Mouse (Mus musculus) liver, embryonic 14 days (tissue): Measurements from ENCODE around the gene Utp4. TPM values are rescaled to one million over a fixed set of nuclear protein-coding genes. Genes with fewer than 3 reads are reported as not detected.

Source experiments
- polyA plus RNA-seq: library from polyadenylated mRNA; depleted of rRNA; stranded (reverse); fragments of >200 nt; gene quantifications from 2 replicates; pipeline ENCODE4 v1.2.3, GENCODE M21; 2012; rRNA removed

Utp4 gene
- 23.5 and 30.2 TPM in 2 replicates for polyA plus RNA-seq

DNA sequence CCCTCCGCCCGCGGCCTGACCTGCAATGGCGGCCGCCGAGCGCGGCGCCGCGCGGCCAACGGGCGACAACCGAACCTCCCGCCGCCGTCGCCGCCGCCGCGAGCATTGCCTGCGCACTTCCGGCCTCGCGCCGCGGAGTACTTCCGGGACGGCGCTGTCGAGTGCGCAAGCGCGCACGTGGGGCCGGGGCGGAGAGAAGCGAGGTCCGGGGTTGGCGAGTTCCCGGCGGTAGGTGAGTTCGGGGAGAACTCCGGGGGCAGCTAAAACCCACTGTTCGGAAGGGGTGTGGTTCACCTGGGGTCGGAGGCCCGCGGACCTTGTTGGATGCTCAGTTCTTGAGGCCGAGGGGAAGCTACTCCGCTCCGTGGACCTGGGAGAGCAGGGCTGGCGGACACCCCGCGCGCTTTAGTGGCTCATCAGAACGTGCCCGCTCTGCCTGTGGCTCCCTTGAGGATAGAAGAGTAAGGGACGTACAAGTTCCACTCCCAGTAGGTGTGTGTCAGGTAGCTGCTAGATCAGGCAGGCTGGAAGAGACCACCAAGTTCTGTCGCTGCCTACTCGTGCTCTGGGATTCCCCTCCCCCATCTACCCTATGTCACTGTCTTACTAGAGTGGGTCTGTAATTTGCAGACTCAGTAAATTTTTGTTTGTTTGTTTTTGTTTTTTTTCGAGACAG, at the start of gene Utp4:
Gene Utp4 (plus strand): TSS at position 156 of the 676 bp plus-strand sequence.

GRCm38 (mm10) chr8:106870051-106870450, 23.4 kb upstream of the Utp4 start, which contains the start of gene Has3:
Gene Has3, plus strand, starts transcription at chr8:106870242.

DNA sequence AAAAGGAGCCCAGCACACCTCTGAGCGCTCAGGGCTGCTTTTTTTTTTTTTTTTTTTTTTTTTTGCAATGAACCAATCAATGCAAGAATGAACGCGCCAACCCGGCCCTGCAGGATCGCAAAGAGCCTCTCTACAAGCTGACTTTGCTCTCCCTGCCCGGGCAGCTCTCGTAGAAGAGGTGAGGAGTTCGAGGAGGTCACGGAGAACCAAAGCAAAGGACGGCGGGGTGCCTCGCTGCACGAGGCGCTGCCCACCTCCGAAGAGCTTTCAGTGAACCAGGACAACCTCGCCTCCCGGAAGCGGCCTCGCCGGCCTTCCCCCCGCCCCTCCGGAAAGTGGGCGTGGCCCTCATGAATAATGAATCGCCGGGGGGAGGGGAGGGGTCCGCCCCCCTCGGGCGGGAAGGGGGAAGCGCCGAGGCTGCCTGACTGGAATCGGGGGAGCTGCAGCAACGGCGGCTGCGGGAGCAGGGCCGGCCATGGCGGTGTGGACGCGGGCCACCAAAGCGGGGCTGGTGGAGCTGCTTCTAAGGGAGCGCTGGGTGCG, 42.0 kb downstream of the Utp4 start, which contains the start of gene Sntb2:
Gene Sntb2 (plus strand): TSS at position 427 of the 546 bp plus-strand sequence.

Other genes with a start within 250 kb of the Utp4 start
- gene Tango6, start 210.6 kb upstream of the Utp4 start, polyA plus RNA-seq: 1.5 and 1.7 TPM in 2 replicates
- gene Has3, start 23.4 kb upstream of the Utp4 start, polyA plus RNA-seq: 0.03 and 0.07 TPM in 2 replicates
- gene Sntb2, start 42.1 kb downstream of the Utp4 start, polyA plus RNA-seq: 0.68 and 0.74 TPM in 2 replicates
- gene Vps4a, start 137.6 kb downstream of the Utp4 start, polyA plus RNA-seq: 13.1 and 13.6 TPM in 2 replicates
- 9.3 and 11.9 TPM in 2 replicates for gene Pdf, start 155.0 kb downstream of the Utp4 start, polyA plus RNA-seq
- 12.4 and 15.1 TPM in 2 replicates for gene Cog8, start 163.1 kb downstream of the Utp4 start, polyA plus RNA-seq
- 27.4 and 30.8 TPM in 2 replicates for gene Nip7, start 163.2 kb downstream of the Utp4 start, polyA plus RNA-seq
- 0.98 and 1.3 TPM in 2 replicates for gene Tmed6, start 172.0 kb downstream of the Utp4 start, polyA plus RNA-seq
- gene Terf2, start 202.9 kb downstream of the Utp4 start, polyA plus RNA-seq: 8.4 and 9.6 TPM in 2 replicates